Mouse (Mus musculus) liver, adult 10 weeks (tissue): ENCODE results near the gene Tnrc18. TPM values are rescaled to one million over a fixed set of nuclear protein-coding genes. Genes with fewer than 3 reads are reported as not detected.

Experiments used
- polyA plus RNA-seq: library from polyadenylated mRNA; stranded (reverse); fragments of 350-450 nt; fragmentation: Illumina TruSeq; extraction: RNeasy Lipid Tissue Mini Kit (QIAGEN cat#74804); gene quantifications from one replicate; pipeline ENCODE4 v1.2.3, GENCODE M21; 2014; ENCODE audit warnings: low read depth, low replicate concordance

Tnrc18 gene
- 0.53 TPM for polyA plus RNA-seq

DNA sequence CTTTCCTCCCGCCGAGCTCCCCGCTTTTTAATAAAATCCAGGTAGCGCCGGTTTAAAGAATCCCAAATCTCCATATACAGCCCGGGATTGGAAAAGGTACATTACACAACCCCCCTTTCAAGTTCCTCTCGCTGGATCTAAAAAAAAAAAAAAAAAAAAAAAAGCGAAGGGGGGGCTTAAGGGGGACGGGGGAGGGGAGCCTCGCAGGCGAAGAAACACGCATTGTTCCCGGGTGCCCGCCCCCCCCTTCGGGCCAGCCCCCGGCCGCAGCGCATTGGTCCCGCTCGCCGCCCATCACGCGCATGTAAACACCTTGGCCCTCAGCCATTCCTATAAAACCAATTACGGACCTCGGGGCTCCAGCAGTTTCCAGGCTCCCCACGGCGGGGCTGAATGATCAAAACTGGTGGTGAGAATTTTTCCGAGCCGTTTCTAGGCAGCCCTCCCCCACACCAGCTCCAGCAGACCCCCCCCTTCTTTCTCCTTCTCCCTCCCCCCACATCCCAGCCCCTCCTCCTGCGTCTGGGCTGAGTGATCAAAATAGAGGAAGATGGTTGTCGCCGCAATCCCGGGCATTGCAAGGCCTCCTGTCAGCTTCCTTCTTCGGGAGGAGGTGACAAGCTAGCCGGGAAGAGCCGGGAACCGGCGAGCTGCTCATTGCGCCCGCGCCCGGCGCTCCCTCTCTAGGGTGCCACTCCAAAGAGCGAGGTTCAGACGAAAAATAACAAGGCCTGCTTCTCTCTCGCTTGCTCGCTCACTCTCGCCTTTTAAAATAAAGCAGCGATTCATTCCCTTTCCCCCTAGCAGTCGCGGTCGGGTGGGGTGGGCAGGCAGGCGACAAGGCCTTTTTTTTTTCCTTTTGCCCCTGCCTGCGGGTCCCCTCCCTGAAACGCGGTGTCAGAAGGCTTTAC is at the start of gene Tnrc18:
TSS of gene Tnrc18 (minus strand) at position 139 of the 911 bp plus-strand sequence.

GRCm38 (mm10) chr5:142692248-142692647 is 125.2 kb downstream of the Tnrc18 start, which contains the start of gene Slc29a4:
Gene Slc29a4 (plus strand): TSS chr5:142692512.

Other genes starting within 250 kb of the Tnrc18 start
- gene Mmd2, start 208.9 kb downstream of the Tnrc18 start, polyA plus RNA-seq, result 3.5 TPM
- gene Wipi2, start 190.0 kb downstream of the Tnrc18 start, polyA plus RNA-seq, result 15.6 TPM
- not detected for gene Slc29a4, start 125.2 kb downstream of the Tnrc18 start, polyA plus RNA-seq
- gene Fbxl18, start 77.8 kb upstream of the Tnrc18 start, polyA plus RNA-seq, result 0.85 TPM
- 471 TPM for gene Actb, start 89.1 kb upstream of the Tnrc18 start, polyA plus RNA-seq
- gene Fscn1, start 142.7 kb upstream of the Tnrc18 start, polyA plus RNA-seq, result not detected